Mouse (Mus musculus) spleen, adult 2 months (tissue): ENCODE measurements around the gene Dynll2. TPM values are rescaled to one million over a fixed set of nuclear protein-coding genes. Genes with fewer than 3 reads are reported as not detected.

Experiments
- DNase-seq, 2 experiments: peaks; one replicate each; pipeline versions ENCODE4 v3.0.0 to v3.0.0-alpha.2; 2012 to 2021; ENCODE audit warnings: low spot score in 2 of 2, low read depth in 1 of 2
- H3K27ac ChIP-seq: fragments of 200-500 bp; 2 replicates; pipeline ENCODE4 v1.5.1; 2012; ENCODE audit warnings: low read length, inconsistent platforms; ENCODE audit not compliant: insufficient read depth
- H3K27me3 ChIP-seq: fragments of 200-500 bp; 2 replicates; pipeline ENCODE4 v1.6.1; 2012; ENCODE audit warnings: mild to moderate bottlenecking, moderate library complexity, low read length, inconsistent platforms; ENCODE audit not compliant: control insufficient read depth, insufficient read depth
- H3K36me3 ChIP-seq: fragments of 200-500 bp; 2 replicates; pipeline ENCODE4 v1.6.1; 2012; ENCODE audit warnings: mild to moderate bottlenecking, low read length, inconsistent platforms; ENCODE audit not compliant: control insufficient read depth, insufficient read depth
- H3K4me1 ChIP-seq: fragments of 200-500 bp; 2 replicates; pipeline ENCODE4 v1.6.1; 2011; ENCODE audit warnings: inconsistent platforms; ENCODE audit not compliant: control insufficient read depth, insufficient read depth, insufficient read length
- H3K4me3 ChIP-seq: fragments of 200-500 bp; 2 replicates; pipeline ENCODE4 v1.5.1; 2011; ENCODE audit warnings: mild to moderate bottlenecking, inconsistent platforms; ENCODE audit not compliant: insufficient read depth, insufficient read length; ENCODE audit errors: extremely low read depth
- CTCF ChIP-seq: fragments of 200-500 bp; IDR thresholded peaks from 2 replicates; pipeline ENCODE4 v1.5.1; 2011; ENCODE audit warnings: mild to moderate bottlenecking, inconsistent platforms; ENCODE audit not compliant: insufficient read depth, insufficient read length, insufficient replicate concordance; ENCODE audit errors: extremely low read depth
- POLR2A ChIP-seq: fragments of 200-500 bp; IDR thresholded peaks from 2 replicates; pipeline ENCODE4 v1.6.1; 2011; ENCODE audit warnings: low read depth, low read length, inconsistent platforms
- WGBS: fragments of 180-500 bp; shearing (Covaris S2); methylation state at CpG from one replicate; pipeline ENCODE4 v1.1.7; 2018; 5-methylcytosine and 5-hydroxymethylcytosine counted together
- polyA plus RNA-seq: library from polyadenylated mRNA; depleted of rRNA; stranded (reverse); fragments of >200 nt; gene quantifications from 2 replicates; pipeline ENCODE4 v1.2.3, GENCODE M21; 2012; rRNA removed

Gene Dynll2
- polyA plus RNA-seq = 28.6 and 33.8 TPM in 2 replicates

GRCm38 (mm10) chr11:87986831-87987793 is at the start of gene Dynll2:
Gene Dynll2 (minus strand): TSS chr11:87987533.
- DNase-seq = peak in 1 of 2 experiments; percentile 58

GRCm38 (mm10) chr11:88036761-88037251 is 49.5 kb upstream of the Dynll2 start:
- H3K36me3 ChIP-seq = no peaks in the 10 kb centered on the region
- no peak for DNase-seq
- TF ChIP-seq CTCF = no peak
- TF ChIP-seq POLR2A = no peak
- 92% methylated on average over 10 of the region's 10 CpGs for WGBS
- H3K4me1 ChIP-seq = no peaks in the 10 kb centered on the region
- H3K4me3 ChIP-seq = no peak overlapping the region
- H3K27me3 ChIP-seq = no peaks in the 10 kb centered on the region
- H3K27ac ChIP-seq = no peak overlapping the region

More at GRCm38 (mm10) chr11:87986831-87987793, at the start of gene Dynll2:
- peak within 1 kb of the TSS; percentile 66 for H3K27ac ChIP-seq
- under 1% methylated on average over 65 of the region's 107 CpGs for WGBS
- H3K4me1 ChIP-seq = peaks cover 6% of the 10 kb centered on the region; the same call in 1 of the 2 replicates
- H3K36me3 ChIP-seq = peaks cover 4% of the 10 kb centered on the region; the same call in 1 of the 2 replicates
- no peaks in the 10 kb centered on the region for H3K27me3 ChIP-seq
- peak within 1 kb of the TSS; percentile 89 for H3K4me3 ChIP-seq
- TF ChIP-seq CTCF (no peak), POLR2A (peak; percentile 78)

- Histone ChIP-seq H3K4me3 (no peak overlapping the region), H3K27me3 (no peaks in the 10 kb centered on the region), H3K27ac (no peak overlapping the region), H3K4me1 (no peaks in the 10 kb centered on the region), H3K36me3 (no peaks in the 10 kb centered on the region)
- no peak for DNase-seq
- WGBS = 95% methylated on average over 7 of the region's 7 CpGs
- TF ChIP-seq POLR2A (no peak), CTCF (no peak)
Measured at GRCm38 (mm10) chr11:88035970-88036369, 48.6 kb upstream of the Dynll2 start.

- TF ChIP-seq CTCF (no peak), POLR2A (no peak)
Measured at GRCm38 (mm10) chr11:88031753-88032152, 44.4 kb upstream of the Dynll2 start.

GRCm38 (mm10) chr11:88030836-88031235 is 43.5 kb upstream of the Dynll2 start:
- TF ChIP-seq CTCF = no peak
- no peak for TF ChIP-seq POLR2A
- Histone ChIP-seq H3K4me1 (no peaks in the 10 kb centered on the region), H3K27ac (no peak overlapping the region), H3K27me3 (no peaks in the 10 kb centered on the region), H3K36me3 (no peaks in the 10 kb centered on the region), H3K4me3 (no peak overlapping the region)
- 83% methylated on average over 2 of the region's 2 CpGs for WGBS
- DNase-seq = no peak

More at GRCm38 (mm10) chr11:88031753-88032152, 44.4 kb upstream of the Dynll2 start:
- H3K4me3 ChIP-seq = no peak overlapping the region
- H3K27ac ChIP-seq = no peak overlapping the region
- H3K4me1 ChIP-seq = no peaks in the 10 kb centered on the region
- DNase-seq = no peak
- 96% methylated on average over 5 of the region's 5 CpGs for WGBS
- H3K36me3 ChIP-seq = no peaks in the 10 kb centered on the region
- H3K27me3 ChIP-seq = no peaks in the 10 kb centered on the region

- no peak overlapping the region for H3K27ac ChIP-seq
- no peak overlapping the region for H3K4me3 ChIP-seq
- H3K27me3 ChIP-seq = no peaks in the 10 kb centered on the region
- H3K36me3 ChIP-seq = no peaks in the 10 kb centered on the region
- no peak for DNase-seq
- TF ChIP-seq POLR2A (no peak), CTCF (no peak)
- 72% methylated on average over 7 of the region's 7 CpGs for WGBS
- no peaks in the 10 kb centered on the region for H3K4me1 ChIP-seq
Measured at GRCm38 (mm10) chr11:88030219-88030618, 42.9 kb upstream of the Dynll2 start.
